ENCODE assay signal across 9 mouse cellular contexts in genomic region chr12:24830086-24830485, GRCm38 (mm10). TPM values are rescaled to one million over a fixed set of nuclear protein-coding genes. Genes with fewer than 3 reads are reported as not detected.
DNase-seq lines count a peak whose midpoint lies in the region; ATAC-seq and TF ChIP-seq lines count a peak whose summit lies in the region.
"Had no signal": no experiment of that assay in that cellular context is flagged by ENCODE, and none has a peak within 500 bp of the region (broad histone marks: within the 10 kb centered on the region; RNA-seq: fewer than 3 reads in every experiment).

No protein-coding gene starts in this region.

- ATAC-seq in heart, embryonic 11.5 days (replicated peaks; ENCODE audit: insufficient number of reproducible peaks, low FRiP score, low TSS enrichment), result no peak
- ATAC-seq in heart, postnatal 0 days (ENCODE audit: insufficient read depth, low read depth), result no peak

- no peaks in the 10 kb centered on the region for H3K36me3 ChIP-seq in heart, embryonic 11.5 days (ENCODE audit: control insufficient read depth, insufficient read depth, low read length)
- no peaks in the 10 kb centered on the region for H3K36me3 ChIP-seq in ES-Bruce4 (ENCODE audit: control insufficient read depth, insufficient read depth, low read length, poor library complexity, severe bottlenecking)
- H3K36me3 ChIP-seq in heart, postnatal 0 days (replicated peaks; ENCODE audit: control insufficient read depth, insufficient read depth, low read length), result no peaks in the 10 kb centered on the region
- H3K36me3 ChIP-seq in midbrain, embryonic 10.5 days, result no peaks in the 10 kb centered on the region; the same call in 1 of the 2 replicates

- peak overlapping the region; percentile 82 for H3K4me2 ChIP-seq in heart, embryonic 11.5 days
- peak overlapping the region; percentile 88 for H3K4me2 ChIP-seq in heart, postnatal 0 days (ENCODE audit: low read depth, low read length)

- peak overlapping the region; percentile 96 for H3K9ac ChIP-seq in heart, embryonic 11.5 days (ENCODE audit: low read depth, low read length)
- peak overlapping the region; percentile 85; the same call in 1 of the 2 replicates for H3K9ac ChIP-seq in ES-Bruce4 (ENCODE audit: low read depth, poor library complexity, severe bottlenecking)
- H3K9ac ChIP-seq in heart, postnatal 0 days (replicated peaks; ENCODE audit: low read depth, low read length), result no peak overlapping the region

- H3K4me1 ChIP-seq in heart, embryonic 11.5 days (ENCODE audit: control insufficient read depth, insufficient read depth, low read length), result peaks cover 15% of the 10 kb centered on the region
- H3K4me1 ChIP-seq in ES-Bruce4 (ENCODE audit: control insufficient read depth, insufficient read depth, low read length), result no peaks in the 10 kb centered on the region
- peaks cover 14% of the 10 kb centered on the region for H3K4me1 ChIP-seq in heart, postnatal 0 days (ENCODE audit: control insufficient read depth, insufficient read depth)
- peaks cover 49% of the 10 kb centered on the region for H3K4me1 ChIP-seq in midbrain, embryonic 10.5 days

- H3K27ac ChIP-seq in heart, embryonic 11.5 days (ENCODE audit: low read depth, low read length), result 0 out of 2 replicates have a peak overlapping the region, but pooled peaks have one; percentile 90
- no peak overlapping the region for H3K27ac ChIP-seq in ES-Bruce4 (ENCODE audit: insufficient read depth, low read length)
- H3K27ac ChIP-seq in heart, postnatal 0 days (ENCODE audit: low read depth), result no peak overlapping the region
- peak overlapping the region; percentile 99 for H3K27ac ChIP-seq in midbrain, embryonic 10.5 days (replicated peaks)

- DNase-seq in heart, adult 9 months (ENCODE audit: low spot score in 2 of 2), result no peak
- no peak for DNase-seq in heart, postnatal 0 days (ENCODE audit: low spot score)
- no peak for DNase-seq in midbrain, embryonic 10.5 days (ENCODE audit: low spot score)
- DNase-seq in right cerebral cortex, adult 2 months (ENCODE audit: low spot score in 2 of 2), result no peak
- DNase-seq in frontal cortex, postnatal 10 days (ENCODE audit: low spot score in 2 of 2), result no peak
- DNase-seq in thymus, adult 18-20 months, result no peak

- TF ChIP-seq EP300 in ES-Bruce4 (IDR thresholded peaks at IDR 0.05; ENCODE audit: insufficient read depth, low read depth, low read length), result no peak
- TF ChIP-seq EP300 in heart, postnatal 0 days (IDR thresholded peaks at IDR 0.05; ENCODE audit: low read depth), result no peak

- no peaks in the 10 kb centered on the region for H3K9me3 ChIP-seq in heart, embryonic 11.5 days (replicated peaks; ENCODE audit: control insufficient read depth, low read length)
- H3K9me3 ChIP-seq in ES-Bruce4 (replicated peaks; ENCODE audit: control insufficient read depth, insufficient read depth, low read length, poor library complexity, severe bottlenecking), result no peaks in the 10 kb centered on the region
- no peaks in the 10 kb centered on the region for H3K9me3 ChIP-seq in heart, postnatal 0 days (replicated peaks; ENCODE audit: control insufficient read depth, low read length)
- no peaks in the 10 kb centered on the region for H3K9me3 ChIP-seq in midbrain, embryonic 10.5 days (replicated peaks)
- H3K9me3 ChIP-seq: megakaryocyte, embryonic 14.5 days had no signal

- 48% methylated on average over 1 of the region's 1 CpGs for WGBS in heart, embryonic 11.5 days (ENCODE audit: insufficient replicate concordance)
- 79% methylated on average over 1 of the region's 1 CpGs for WGBS in heart, postnatal 0 days
- WGBS in midbrain, embryonic 10.5 days, result 41% methylated on average over 1 of the region's 1 CpGs

- H3K4me3 ChIP-seq in heart, embryonic 11.5 days (ENCODE audit: low read depth, low read length), result peak overlapping the region; percentile 93
- H3K4me3 ChIP-seq in ES-Bruce4 (ENCODE audit: low read depth, low read length), result no peak overlapping the region
- no peak overlapping the region for H3K4me3 ChIP-seq in heart, postnatal 0 days (ENCODE audit: low read depth, low read length)
- peak overlapping the region; percentile 83 for H3K4me3 ChIP-seq in midbrain, embryonic 10.5 days

- H3K27me3 ChIP-seq in heart, embryonic 11.5 days (ENCODE audit: control insufficient read depth, insufficient read depth, low read length), result no peaks in the 10 kb centered on the region
- no peaks in the 10 kb centered on the region for H3K27me3 ChIP-seq in ES-Bruce4 (ENCODE audit: control insufficient read depth, insufficient read depth, low read length, poor library complexity, severe bottlenecking)
- no peaks in the 10 kb centered on the region for H3K27me3 ChIP-seq in heart, postnatal 0 days (ENCODE audit: control insufficient read depth, insufficient read depth, low read length)
- H3K27me3 ChIP-seq in midbrain, embryonic 10.5 days (ENCODE audit: low read depth, poor library complexity, severe bottlenecking), result no peaks in the 10 kb centered on the region

- TF ChIP-seq CTCF in ES-Bruce4 (IDR thresholded peaks at IDR 0.05; ENCODE audit: low read depth, low read length), result no peak
- no peak for TF ChIP-seq CTCF in heart, postnatal 0 days (IDR thresholded peaks at IDR 0.05; ENCODE audit: low read depth)

- no peak for TF ChIP-seq POLR2A in ES-Bruce4 (IDR thresholded peaks at IDR 0.05; ENCODE audit: insufficient read depth, low read length)

RNA-seq across cellular contexts. Expression of gene Mboat2, which starts 0.6 kb away (rescaled TPM):
- polyA plus RNA-seq in heart, embryonic 11.5 days (2014; fragmentation: Nextera tagmentation; extraction: Ambion mirVana), result 39.1 and 40.1 TPM in 2 replicates
- polyA plus RNA-seq in ES-Bruce4 (2011; ENCODE audit: insufficient read depth, insufficient read length, low read depth, missing spikeins), result 16.9 and 20.1 TPM in 2 replicates
- total RNA-seq in heart, postnatal 0 days (2014; rRNA removed; ENCODE audit: low replicate concordance), result 24.3 and 34.4 TPM in 2 replicates
- polyA plus RNA-seq in heart, postnatal 0 days (2015; fragmentation: Nextera tagmentation; extraction: Ambion mirVana), result 23.8 and 24.8 TPM in 2 replicates
- polyA plus RNA-seq in midbrain, embryonic 10.5 days (2016; fragmentation: Nextera tagmentation; extraction: Ambion mirVana), result 49.8 and 56.8 TPM in 2 replicates

Comparison
In these comparisons a context has a peak if more than half of its experiments do, and no peak if none do; other contexts are left out.
1. H3K27ac ChIP-seq: peak in heart, embryonic 11.5 days (single experiment) and midbrain, embryonic 10.5 days (single experiment); none in ES-Bruce4 (single experiment) and heart, postnatal 0 days (single experiment).
2. H3K4me3 ChIP-seq: peak in heart, embryonic 11.5 days (single experiment) and midbrain, embryonic 10.5 days (single experiment); none in ES-Bruce4 (single experiment) and heart, postnatal 0 days (single experiment).